Mouse (Mus musculus) megakaryocyte, adult 5-6 weeks (primary cell): ENCODE measurements around the gene Gm9507. TPM values are rescaled to one million over a fixed set of nuclear protein-coding genes. Genes with fewer than 3 reads are reported as not detected.
"Not testable (repeated sequence)": the region's sequence is repeated elsewhere in the genome, so short reads cannot be mapped to it uniquely, and the experiment has no call there.

Experiments used
- ATAC-seq: 2 replicates; pipeline ENCODE4 v1.8.0; 2016; ENCODE audit warnings: mild to moderate bottlenecking, inconsistent platforms; ENCODE audit not compliant: poor library complexity, severe bottlenecking
- total RNA-seq, 2 experiments: library from RNA; stranded (forward) in 1 of 2; stranded (reverse) in 1 of 2; fragments of 153-499, 151-499 nt in 1 of 2; fragments of 221-1000, 200-1000 nt in 1 of 2; gene quantifications; 2 replicates each; pipeline versions ENCODE4 v1.2.3 to v1.2.4; 2015 to 2017

Gene Gm9507
- total RNA-seq (2015), result not detected in 2 replicates
- total RNA-seq (2017), result not detected in 2 replicates

DNA sequence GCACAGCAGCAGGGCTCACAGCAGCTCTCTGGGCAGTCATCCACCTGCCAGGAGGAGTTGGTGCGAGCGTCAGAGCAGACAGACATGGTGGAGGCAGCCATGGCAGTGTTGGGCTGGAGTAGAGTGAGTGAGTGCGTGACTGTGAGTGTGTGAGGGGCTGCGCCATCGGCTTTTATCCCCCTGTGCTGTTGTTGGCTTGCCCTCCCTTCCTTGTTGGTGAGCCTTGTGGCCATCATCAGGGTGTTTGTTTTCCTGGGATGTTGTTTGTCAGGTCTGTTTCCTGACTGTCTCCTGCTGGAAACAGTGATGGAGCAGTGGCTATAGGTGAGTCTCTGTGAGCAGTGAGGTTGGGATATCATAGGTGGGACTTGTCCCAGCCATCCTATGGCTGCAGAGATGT, at the start of gene Gm9507:
Gene Gm9507, minus strand, starts transcription at position 101 of the 400 bp plus-strand sequence.
- ATAC-seq, result no peak

DNA sequence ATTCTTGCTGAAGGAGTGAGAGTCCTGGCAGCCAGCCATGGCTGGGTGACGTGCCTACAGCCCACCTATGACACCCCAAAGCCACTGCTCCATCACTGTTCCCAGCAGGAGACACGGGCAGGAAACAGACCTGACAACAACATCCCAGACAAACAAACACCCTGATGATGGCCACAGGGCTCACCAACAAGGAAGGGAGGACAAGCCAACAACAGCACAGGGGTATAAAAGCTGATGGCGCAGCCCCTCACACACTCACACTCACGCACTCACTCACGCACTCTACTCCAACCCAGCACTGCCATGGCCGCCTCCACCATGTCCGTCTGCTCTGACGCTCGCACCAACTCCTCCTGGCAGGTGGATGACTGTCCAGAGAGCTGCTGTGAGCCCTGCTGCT, 40.9 kb upstream of the Gm9507 start, which contains the start of gene Gm10318:
Gene Gm10318, plus strand, starts transcription at position 301 of the 400 bp plus-strand sequence.
- ATAC-seq, result no peak

- no peak for ATAC-seq
These were observed 35.9 kb upstream of the Gm9507 start for GRCm38 (mm10) chr10:77847538-77847937.

- no peak for ATAC-seq
These were observed 35.3 kb upstream of the Gm9507 start for GRCm38 (mm10) chr10:77846961-77847360.

DNA sequence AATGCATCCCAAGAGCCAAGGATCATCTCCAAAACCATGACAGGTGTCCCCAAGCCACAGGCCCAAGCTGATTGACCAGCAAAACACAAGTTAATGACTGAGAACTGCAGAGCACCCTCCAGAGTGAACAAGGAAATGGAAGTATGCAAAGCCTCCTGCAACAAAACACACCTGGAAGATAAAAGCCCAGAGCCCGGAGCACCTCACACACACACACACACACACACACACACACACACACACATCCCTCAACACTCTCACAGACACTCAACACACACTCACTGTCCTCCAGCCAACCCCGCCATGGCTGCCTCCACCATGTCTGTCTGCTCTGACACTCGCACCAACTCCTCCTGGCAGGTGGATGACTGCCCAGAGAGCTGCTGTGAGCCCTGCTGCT, 34.9 kb upstream of the Gm9507 start, which contains the start of gene Gm36176:
Gene Gm36176, plus strand, starts transcription at position 301 of the 400 bp plus-strand sequence.
- no peak for ATAC-seq

DNA sequence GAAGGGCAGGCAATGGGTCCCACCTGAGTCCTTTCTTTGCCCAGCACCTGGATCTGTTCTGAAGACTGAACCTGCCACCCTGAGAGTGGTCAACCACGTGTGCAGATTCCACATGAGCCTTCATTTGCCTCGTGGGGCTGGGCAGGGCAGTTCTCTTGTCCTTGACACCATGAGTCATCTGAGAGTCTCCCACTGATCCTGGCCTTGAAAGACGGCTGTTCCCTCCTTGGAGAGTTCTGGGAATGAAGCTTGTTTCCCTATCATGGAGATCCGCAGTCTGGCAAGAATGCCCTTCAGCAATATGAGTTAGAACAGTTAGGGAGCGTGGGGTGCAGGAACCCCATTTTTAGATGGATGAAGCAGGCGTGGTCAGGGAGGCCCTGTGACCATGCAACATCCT, 27.4 kb upstream of the Gm9507 start:
- ATAC-seq, result no peak

GRCm38 (mm10) chr10:77835647-77836046, 24.0 kb upstream of the Gm9507 start, which contains the start of gene Krtap10-10:
Krtap10-10 (plus strand) TSS chr10:77835947.
- no peak for ATAC-seq

DNA sequence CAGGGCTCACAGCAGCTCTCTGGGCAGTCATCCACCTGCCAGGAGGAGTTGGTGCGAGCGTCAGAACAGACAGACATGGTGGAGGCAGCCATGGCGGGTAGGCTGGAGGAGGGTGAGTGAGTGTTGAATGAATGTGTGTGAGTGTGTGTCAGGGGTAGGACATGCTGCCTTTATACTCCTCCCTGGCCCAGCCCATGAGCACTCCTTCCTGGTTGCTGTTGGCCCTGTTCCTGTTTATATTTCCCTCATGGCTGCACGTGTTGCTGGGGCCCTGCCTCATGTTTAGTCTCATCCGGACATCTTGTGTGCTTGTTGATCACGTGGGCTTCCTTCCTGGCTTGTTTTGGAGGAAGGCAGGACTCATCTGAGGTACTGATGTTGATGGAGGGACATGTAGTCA, 15.3 kb upstream of the Gm9507 start, which contains the start of gene Krtap10-4:
Gene Krtap10-4, minus strand, starts transcription at position 145 of the 400 bp plus-strand sequence.
- no peak for ATAC-seq

- ATAC-seq, result no peak
These were observed 7.6 kb upstream of the Gm9507 start for GRCm38 (mm10) chr10:77819203-77819602.

- ATAC-seq, result no peak
These were observed 6.9 kb upstream of the Gm9507 start for GRCm38 (mm10) chr10:77818523-77818922.

- no peak for ATAC-seq
These were observed 3.9 kb upstream of the Gm9507 start for GRCm38 (mm10) chr10:77815514-77815913.

- no peak for ATAC-seq
These were observed 2.7 kb upstream of the Gm9507 start, which contains the start of gene Gm2696 for GRCm38 (mm10) chr10:77814382-77814781. Gm2696 (plus strand) TSS chr10:77814682.

GRCm38 (mm10) chr10:77804095-77804494, 7.5 kb downstream of the Gm9507 start:
- no peak for ATAC-seq

- ATAC-seq, result no peak
These were observed 12.6 kb downstream of the Gm9507 start, which contains the start of gene Gm19668 for GRCm38 (mm10) chr10:77798921-77799508. Gm19668 (minus strand) TSS chr10:77799133.

DNA sequence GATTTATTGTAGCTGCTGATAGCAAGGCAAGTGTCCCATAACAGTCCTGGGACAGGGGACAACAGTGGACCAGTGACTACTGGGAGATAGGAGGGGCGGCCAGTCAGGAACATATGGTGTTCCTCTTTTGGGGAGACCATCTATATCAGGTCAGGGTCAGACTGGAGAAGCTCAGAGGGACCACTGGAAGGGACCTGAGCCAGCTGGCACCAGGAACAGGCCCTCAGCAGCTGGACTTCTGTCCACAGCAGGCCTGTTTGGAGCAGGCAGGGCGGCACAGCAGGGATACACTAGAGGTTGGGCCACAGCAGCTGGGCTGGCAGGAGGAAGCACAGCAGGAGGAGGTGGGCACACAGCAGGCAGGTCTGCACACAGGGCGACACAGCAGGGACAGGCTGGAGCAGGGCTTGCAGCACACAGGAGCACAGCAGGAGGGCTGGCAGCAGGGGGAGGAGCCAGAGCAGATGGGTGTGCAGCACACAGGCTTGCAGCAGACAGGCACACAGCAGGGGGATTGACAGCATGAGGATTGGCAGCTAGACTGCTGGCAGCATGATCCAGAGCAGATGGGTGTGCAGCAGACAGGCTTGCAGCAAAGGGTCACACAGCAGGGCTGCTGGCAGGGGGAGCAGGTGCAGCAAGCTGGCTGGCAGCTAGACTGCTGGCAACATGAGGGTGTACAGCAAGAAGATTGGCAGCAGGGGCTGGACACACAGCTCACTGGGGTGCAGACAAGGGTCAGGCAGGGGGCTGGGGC, 13.3 kb downstream of the Gm9507 start:
- not testable (repeated sequence) for ATAC-seq

GRCm38 (mm10) chr10:77797677-77798076, 14.0 kb downstream of the Gm9507 start:
- no peak for ATAC-seq

DNA sequence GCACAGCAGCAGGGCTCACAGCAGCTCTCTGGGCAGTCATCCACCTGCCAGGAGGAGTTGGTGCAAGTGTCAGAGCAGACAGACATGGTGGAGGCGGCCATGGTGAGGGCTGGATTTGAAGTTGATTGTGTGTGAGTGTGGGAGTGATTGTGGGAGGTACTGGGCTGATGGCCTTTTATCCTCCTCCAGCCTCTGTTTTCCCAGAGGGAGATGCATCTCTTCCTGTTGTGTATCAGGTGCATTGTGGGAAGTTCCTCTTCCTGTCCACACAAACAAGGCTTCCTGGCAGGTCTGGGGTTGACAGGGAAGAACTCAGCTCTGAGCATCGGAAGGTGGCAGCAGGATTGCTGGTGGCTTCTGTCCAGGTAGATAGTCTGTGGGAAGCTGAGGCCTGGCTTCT, 16.7 kb downstream of the Gm9507 start, which contains the start of gene Gm9639:
Gene Gm9639, minus strand, starts transcription at position 101 of the 400 bp plus-strand sequence.
- no peak for ATAC-seq

GRCm38 (mm10) chr10:77788621-77789020, 23.0 kb downstream of the Gm9507 start:
- no peak for ATAC-seq

DNA sequence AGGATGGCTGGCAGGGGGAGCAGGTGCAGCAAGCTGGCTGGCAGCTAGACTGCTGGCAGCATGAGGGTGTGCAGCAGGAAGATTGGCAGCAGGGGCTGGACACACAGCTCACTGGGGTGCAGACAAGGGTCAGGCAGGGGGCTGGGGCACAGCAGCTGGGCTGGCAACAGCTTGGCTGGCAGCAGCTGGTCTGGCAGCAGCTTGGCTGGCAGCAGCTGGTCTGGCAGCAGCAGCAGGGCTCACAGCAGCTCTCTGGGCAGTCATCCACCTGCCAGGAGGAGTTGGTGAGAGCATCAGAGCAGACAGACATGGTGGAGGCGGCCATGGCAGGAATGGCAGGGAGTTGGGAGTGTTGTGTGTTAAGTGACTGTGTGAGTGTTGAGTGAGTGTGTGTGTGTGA, 23.8 kb downstream of the Gm9507 start, which contains the start of gene Gm7137:
Gene Gm7137, minus strand, starts transcription at position 325 of the 400 bp plus-strand sequence.
- ATAC-seq, result not testable (repeated sequence)

- not testable (repeated sequence) for ATAC-seq
These were observed 28.2 kb downstream of the Gm9507 start for GRCm38 (mm10) chr10:77783396-77783795.

DNA sequence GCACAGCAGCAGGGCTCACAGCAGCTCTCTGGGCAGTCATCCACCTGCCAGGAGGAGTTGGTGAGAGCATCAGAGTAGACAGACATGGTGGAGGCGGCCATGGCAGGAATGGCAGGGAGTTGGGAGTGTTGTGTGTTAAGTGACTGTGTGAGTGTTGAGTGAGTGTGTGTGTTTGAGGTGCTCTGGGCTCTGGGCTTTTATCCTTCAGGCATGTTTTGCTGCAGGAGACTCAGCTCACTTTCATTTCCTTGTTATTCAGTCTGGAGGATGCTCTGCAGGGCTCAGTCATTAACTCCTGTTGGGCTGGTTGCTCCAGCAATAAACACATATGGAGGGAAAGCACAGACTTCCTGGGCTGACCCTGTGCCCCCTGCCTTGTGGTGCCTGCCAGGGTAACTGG, 29.2 kb downstream of the Gm9507 start, which contains the start of gene Gm3250:
Gene Gm3250, minus strand, starts transcription at position 101 of the 400 bp plus-strand sequence.
- not testable (repeated sequence) for ATAC-seq
